Mouse (Mus musculus) kidney, adult 2 months (tissue): ENCODE data around the gene Ttc9c.

Source experiments
- CTCF ChIP-seq: fragments of 200-500 bp; conservative IDR thresholded peaks from 2 replicates; pipeline ENCODE4 v1.5.1; 2011; ENCODE audit warnings: low read depth, mild to moderate bottlenecking, control low read depth, low read length, moderate library complexity, mixed read lengths; ENCODE audit not compliant: insufficient read depth, insufficient read length
- POLR2A ChIP-seq: fragments of 200-500 bp; IDR thresholded peaks from one replicate; pipeline ENCODE4 v1.6.1; 2011; ENCODE audit warnings: low read depth, low read length, control low read depth

- TF ChIP-seq CTCF (no peak), POLR2A (no peak)
Observed at GRCm38 (mm10) chr19:8852236-8852928, 33.2 kb upstream of the Ttc9c start.
